Mouse (Mus musculus) lung, adult 2 months (tissue): ENCODE results near the gene Kcnh1.

ENCODE experiments used
- CTCF ChIP-seq: fragments of 200-500 bp; IDR thresholded peaks from 2 replicates; pipeline ENCODE4 v1.5.1; 2011; ENCODE audit warnings: mild to moderate bottlenecking, low read length, control low read depth; ENCODE audit not compliant: insufficient read depth
- POLR2A ChIP-seq: fragments of 200-500 bp; IDR thresholded peaks from 2 replicates; pipeline ENCODE4 v1.6.1; 2011; ENCODE audit warnings: low read depth, mild to moderate bottlenecking, control low read depth, low read length, borderline replicate concordance; ENCODE audit errors: extremely low read depth

DNA sequence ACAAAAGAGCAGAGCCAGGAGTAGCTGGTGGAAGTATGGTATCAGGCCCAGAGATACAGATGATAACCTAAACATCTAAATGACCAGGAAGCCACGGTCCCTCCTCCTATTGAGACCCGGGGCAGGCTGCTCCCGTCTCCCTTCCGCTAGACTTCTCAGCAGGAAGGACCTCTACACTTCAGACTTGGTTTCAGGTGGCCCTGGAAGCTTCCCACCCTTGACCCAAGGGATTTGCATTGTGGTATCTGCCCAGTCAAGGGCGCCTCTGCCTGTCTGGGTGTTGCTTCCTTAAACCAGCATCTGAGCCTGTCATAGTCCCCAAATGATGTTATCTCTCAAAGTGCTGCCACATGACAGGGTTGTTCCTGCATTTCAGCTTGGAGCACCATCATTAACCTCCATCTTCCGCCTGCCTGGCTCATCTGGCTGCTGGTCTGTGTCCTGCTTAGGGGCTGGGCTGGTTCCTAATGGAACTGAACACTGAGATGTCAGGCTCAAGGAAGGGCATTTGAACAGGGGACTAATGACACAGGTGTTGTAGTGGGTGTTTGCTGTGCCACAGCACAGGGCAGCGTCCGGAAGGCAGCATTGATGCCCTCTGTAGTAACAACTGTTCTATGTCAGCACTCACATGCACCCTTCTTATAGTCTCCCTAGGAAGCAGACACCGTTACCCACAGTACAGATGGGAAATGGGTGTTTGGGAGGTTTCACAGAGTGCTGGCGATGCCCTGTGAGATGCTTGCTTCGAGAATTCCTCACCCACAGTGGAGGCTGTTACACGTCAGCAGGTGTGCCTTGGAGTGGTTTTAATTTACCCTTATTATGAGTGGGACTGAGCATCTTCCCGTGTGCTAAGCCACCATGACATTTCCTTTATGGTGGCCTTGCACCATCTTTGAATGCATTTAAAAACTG is 299.6 kb downstream of the Kcnh1 start:
- no peak for TF ChIP-seq POLR2A
- no peak for TF ChIP-seq CTCF
